Mouse (Mus musculus): ENCODE measurements around the gene Wnk4.

DNA sequence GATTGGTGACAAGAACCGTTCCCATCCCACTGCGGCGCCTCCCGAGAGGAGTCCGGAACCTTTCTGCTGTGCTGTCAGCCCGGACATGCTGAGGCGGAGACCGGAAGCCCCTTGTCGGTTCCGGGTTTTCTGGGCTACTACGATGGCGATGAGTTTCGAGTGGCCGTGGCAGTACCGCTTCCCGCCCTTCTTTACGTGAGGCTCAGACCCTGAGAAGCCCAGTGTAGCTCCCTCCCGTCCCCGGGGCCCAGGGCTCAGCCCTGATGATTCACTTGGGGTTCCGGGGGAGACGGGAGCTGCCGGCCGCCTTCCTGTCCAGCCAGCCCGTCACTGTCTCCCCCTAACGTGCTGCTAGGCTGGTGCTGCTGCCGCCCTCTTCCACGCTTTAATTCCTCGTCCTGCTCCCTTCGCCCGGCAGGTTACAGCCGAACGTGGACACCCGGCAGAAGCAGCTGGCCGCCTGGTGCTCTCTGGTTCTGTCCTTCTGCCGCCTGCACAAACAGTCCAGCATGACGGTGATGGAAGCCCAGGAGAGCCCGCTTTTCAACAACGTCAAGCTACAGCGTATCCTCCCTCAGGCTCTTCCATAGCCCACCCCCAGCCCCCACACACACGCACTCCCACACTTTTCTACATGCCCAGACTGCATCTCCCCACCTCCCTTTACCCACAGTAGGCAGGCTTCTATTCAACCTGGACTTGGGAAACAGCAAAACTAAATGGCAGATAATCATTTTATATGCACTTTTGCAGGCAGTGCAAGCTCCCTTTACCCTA is 6.6 kb upstream of the Wnk4 start, which contains the start of gene Vps25:
- TF ChIP-seq CTCF (IDR thresholded peaks at IDR 0.05; ENCODE audit: control insufficient read depth, insufficient read depth, insufficient replicate concordance, low read depth, low read length) = no peak
- peak; percentile 88 for TF ChIP-seq POLR2A (IDR thresholded peaks at IDR 0.05; ENCODE audit: control insufficient read depth, low read depth, low read length)

All from testis, adult 2 months (tissue).